Mouse (Mus musculus): ENCODE results near the gene As3mt.

As3mt gene

GRCm38 (mm10) chr19:46691078-46691477, 16.2 kb upstream of the As3mt start:
- TF ChIP-seq CTCF (conservative IDR thresholded peaks at IDR 0.05; ENCODE audit: low read length), result no peak
- no peak for TF ChIP-seq NANOG (IDR thresholded peaks at IDR 0.05; ENCODE audit: borderline replicate concordance, low read length)
- TF ChIP-seq POU5F1 (IDR thresholded peaks at IDR 0.05; ENCODE audit: borderline replicate concordance, low read length), result no peak
- H3K36me3 ChIP-seq (ENCODE audit: insufficient read depth, low read length), result no peaks in the 10 kb centered on the region

DNA sequence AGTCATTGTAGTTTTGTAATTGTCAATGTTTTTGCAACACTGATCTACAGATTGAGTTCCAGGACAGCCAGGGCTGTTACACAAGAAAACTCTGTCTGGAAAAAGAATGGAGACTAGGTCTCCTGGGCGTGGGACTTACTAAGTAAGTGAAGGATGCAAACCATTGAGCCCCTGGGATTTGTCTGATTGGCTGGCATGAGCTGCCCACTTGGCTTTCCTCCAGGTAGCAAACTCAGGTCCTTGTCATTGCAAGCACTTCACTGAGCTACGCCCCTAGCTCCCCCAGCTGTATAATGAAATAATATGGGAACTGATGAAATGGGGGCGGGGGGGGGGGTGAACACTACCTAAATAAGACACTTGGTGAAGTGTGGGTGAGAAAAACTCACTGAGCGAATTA, 14.1 kb upstream of the As3mt start:
- Histone ChIP-seq H3K27me3 (ENCODE audit: insufficient read depth, low read length) (no peaks in the 10 kb centered on the region), H3K4me3 (replicated peaks; ENCODE audit: low read length) (no peak overlapping the region), H3K36me3 (ENCODE audit: insufficient read depth, low read length) (no peaks in the 10 kb centered on the region), H3K9me3 (ENCODE audit: low read length) (no peaks in the 10 kb centered on the region), H3K4me1 (replicated peaks; ENCODE audit: low read depth, low read length) (peaks cover 48% of the 10 kb centered on the region)
- TF ChIP-seq CTCF (conservative IDR thresholded peaks at IDR 0.05; ENCODE audit: low read length) (no peak), NANOG (IDR thresholded peaks at IDR 0.05; ENCODE audit: borderline replicate concordance, low read length) (no peak), POU5F1 (IDR thresholded peaks at IDR 0.05; ENCODE audit: borderline replicate concordance, low read length) (no peak)

More at GRCm38 (mm10) chr19:46691078-46691477, 16.2 kb upstream of the As3mt start:
- peaks cover 32% of the 10 kb centered on the region for H3K4me1 ChIP-seq (replicated peaks; ENCODE audit: low read depth, low read length)
- H3K4me3 ChIP-seq (replicated peaks; ENCODE audit: low read length), result no peak overlapping the region
- H3K9me3 ChIP-seq (ENCODE audit: low read length), result no peaks in the 10 kb centered on the region
- H3K27me3 ChIP-seq (ENCODE audit: insufficient read depth, low read length), result no peaks in the 10 kb centered on the region

DNA sequence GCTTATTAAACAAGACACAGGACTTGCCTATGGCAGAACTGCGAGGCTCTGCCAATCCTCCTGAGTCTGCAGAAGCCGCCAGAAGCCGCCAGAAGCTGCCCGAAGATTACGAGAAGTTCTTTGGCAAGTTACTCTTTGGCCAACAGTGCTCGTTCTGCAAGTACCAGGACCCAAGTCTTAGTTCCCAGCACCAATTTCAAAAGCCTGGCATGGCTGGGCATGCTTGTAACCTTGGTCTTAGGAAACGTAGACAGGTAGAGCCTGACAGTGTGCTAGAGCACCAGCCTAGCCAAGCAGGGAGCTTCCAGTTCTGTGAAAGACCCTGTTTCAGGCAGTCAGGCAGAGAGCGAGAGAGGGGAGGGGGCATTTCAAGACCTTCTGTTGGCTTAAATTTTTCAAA, 10.8 kb upstream of the As3mt start:
- H3K9me3 ChIP-seq (ENCODE audit: low read length), result no peaks in the 10 kb centered on the region
- no peak overlapping the region for H3K4me3 ChIP-seq (replicated peaks; ENCODE audit: low read length)
- H3K4me1 ChIP-seq (replicated peaks; ENCODE audit: low read depth, low read length), result peaks cover 64% of the 10 kb centered on the region
- H3K27me3 ChIP-seq (ENCODE audit: insufficient read depth, low read length), result peaks cover 4% of the 10 kb centered on the region; the same call in 1 of the 2 replicates
- H3K36me3 ChIP-seq (ENCODE audit: insufficient read depth, low read length), result no peaks in the 10 kb centered on the region
- TF ChIP-seq POU5F1 (IDR thresholded peaks at IDR 0.05; ENCODE audit: borderline replicate concordance, low read length) (no peak), CTCF (conservative IDR thresholded peaks at IDR 0.05; ENCODE audit: low read length) (no peak), NANOG (IDR thresholded peaks at IDR 0.05; ENCODE audit: borderline replicate concordance, low read length) (no peak)

DNA sequence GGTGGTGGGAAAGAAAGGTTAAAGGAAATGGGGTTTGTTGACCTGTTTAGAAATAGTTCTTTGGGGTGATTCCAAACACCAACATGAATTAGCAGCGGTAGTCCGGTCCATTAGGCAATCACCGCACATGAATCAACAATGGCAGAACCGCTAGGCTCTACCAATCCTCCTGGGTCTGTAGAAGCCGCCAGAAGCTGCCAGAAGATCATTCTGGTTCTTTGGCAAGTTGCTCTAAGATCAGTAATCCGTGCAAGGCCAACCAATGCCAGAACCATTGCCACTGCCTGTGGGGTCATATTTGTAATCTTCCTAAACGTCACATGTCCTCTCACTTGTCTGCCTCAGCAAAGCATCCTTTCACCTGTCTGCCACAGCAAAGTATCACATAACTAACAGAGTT, 10.3 kb upstream of the As3mt start:
- Histone ChIP-seq H3K36me3 (ENCODE audit: insufficient read depth, low read length) (no peaks in the 10 kb centered on the region), H3K4me1 (replicated peaks; ENCODE audit: low read depth, low read length) (peaks cover 64% of the 10 kb centered on the region), H3K27me3 (ENCODE audit: insufficient read depth, low read length) (peaks cover 4% of the 10 kb centered on the region; the same call in 1 of the 2 replicates), H3K4me3 (replicated peaks; ENCODE audit: low read length) (no peak overlapping the region), H3K9me3 (ENCODE audit: low read length) (no peaks in the 10 kb centered on the region)
- no peak for TF ChIP-seq CTCF (conservative IDR thresholded peaks at IDR 0.05; ENCODE audit: low read length)
- TF ChIP-seq POU5F1 (IDR thresholded peaks at IDR 0.05; ENCODE audit: borderline replicate concordance, low read length), result no peak
- no peak for TF ChIP-seq NANOG (IDR thresholded peaks at IDR 0.05; ENCODE audit: borderline replicate concordance, low read length)

GRCm38 (mm10) chr19:46697840-46698517, 9.3 kb upstream of the As3mt start:
- Histone ChIP-seq H3K4me1 (replicated peaks; ENCODE audit: low read depth, low read length) (peaks cover 55% of the 10 kb centered on the region), H3K9me3 (ENCODE audit: low read length) (no peaks in the 10 kb centered on the region), H3K36me3 (ENCODE audit: insufficient read depth, low read length) (no peaks in the 10 kb centered on the region), H3K27me3 (ENCODE audit: insufficient read depth, low read length) (peaks cover 4% of the 10 kb centered on the region; the same call in 1 of the 2 replicates), H3K4me3 (replicated peaks; ENCODE audit: low read length) (peak overlapping the region; percentile 32)
- TF ChIP-seq NANOG (IDR thresholded peaks at IDR 0.05; ENCODE audit: borderline replicate concordance, low read length) (no peak), POU5F1 (IDR thresholded peaks at IDR 0.05; ENCODE audit: borderline replicate concordance, low read length) (no peak), CTCF (conservative IDR thresholded peaks at IDR 0.05; ENCODE audit: low read length) (no peak)

GRCm38 (mm10) chr19:46699011-46699481, 8.2 kb upstream of the As3mt start:
- no peaks in the 10 kb centered on the region for H3K9me3 ChIP-seq (ENCODE audit: low read length)
- TF ChIP-seq NANOG (IDR thresholded peaks at IDR 0.05; ENCODE audit: borderline replicate concordance, low read length) (no peak), POU5F1 (IDR thresholded peaks at IDR 0.05; ENCODE audit: borderline replicate concordance, low read length) (no peak), CTCF (conservative IDR thresholded peaks at IDR 0.05; ENCODE audit: low read length) (no peak)

GRCm38 (mm10) chr19:46701156-46701555, 6.1 kb upstream of the As3mt start:
- Histone ChIP-seq H3K4me1 (replicated peaks; ENCODE audit: low read depth, low read length) (peaks cover 49% of the 10 kb centered on the region), H3K27me3 (ENCODE audit: insufficient read depth, low read length) (peaks cover 13% of the 10 kb centered on the region), H3K4me3 (replicated peaks; ENCODE audit: low read length) (peak overlapping the region; percentile 29; the same call in 1 of the 2 replicates), H3K36me3 (ENCODE audit: insufficient read depth, low read length) (no peaks in the 10 kb centered on the region), H3K9me3 (ENCODE audit: low read length) (no peaks in the 10 kb centered on the region)
- TF ChIP-seq CTCF (conservative IDR thresholded peaks at IDR 0.05; ENCODE audit: low read length), result no peak
- no peak for TF ChIP-seq NANOG (IDR thresholded peaks at IDR 0.05; ENCODE audit: borderline replicate concordance, low read length)
- TF ChIP-seq POU5F1 (IDR thresholded peaks at IDR 0.05; ENCODE audit: borderline replicate concordance, low read length), result no peak

More at GRCm38 (mm10) chr19:46699011-46699481, 8.2 kb upstream of the As3mt start:
- Histone ChIP-seq H3K4me1 (replicated peaks; ENCODE audit: low read depth, low read length) (peaks cover 46% of the 10 kb centered on the region), H3K4me3 (replicated peaks; ENCODE audit: low read length) (no peak overlapping the region), H3K27me3 (ENCODE audit: insufficient read depth, low read length) (peaks cover 12% of the 10 kb centered on the region), H3K36me3 (ENCODE audit: insufficient read depth, low read length) (no peaks in the 10 kb centered on the region)

- TF ChIP-seq NANOG (IDR thresholded peaks at IDR 0.05; ENCODE audit: borderline replicate concordance, low read length), result no peak
- TF ChIP-seq POU5F1 (IDR thresholded peaks at IDR 0.05; ENCODE audit: borderline replicate concordance, low read length), result no peak
- no peak for TF ChIP-seq CTCF (conservative IDR thresholded peaks at IDR 0.05; ENCODE audit: low read length)
- Histone ChIP-seq H3K9me3 (ENCODE audit: low read length) (no peaks in the 10 kb centered on the region), H3K36me3 (ENCODE audit: insufficient read depth, low read length) (peaks cover 11% of the 10 kb centered on the region; the same call in 1 of the 2 replicates), H3K27me3 (ENCODE audit: insufficient read depth, low read length) (peaks cover 9% of the 10 kb centered on the region), H3K4me3 (replicated peaks; ENCODE audit: low read length) (no peak overlapping the region), H3K4me1 (replicated peaks; ENCODE audit: low read depth, low read length) (peaks cover 29% of the 10 kb centered on the region)
These were observed 1.3 kb upstream of the As3mt start for GRCm38 (mm10) chr19:46705779-46706495.
